Mouse (Mus musculus) mature B cell (primary cell): ENCODE measurements around the gene Pard3.

Experiments
- in situ Hi-C: fragments of 300-500 bp; cut with MboI; formaldehyde crosslinking; loops from 2 replicates; pipeline ENCODE4 v1.14.3; 2019

The Pard3 gene

GRCm38 (mm10) chr8:127552161-127552595 lies 488.5 kb downstream of the Pard3 start:
- in situ Hi-C loops, result no loop called here

- in situ Hi-C loops, result no loop called here
Observed at GRCm38 (mm10) chr8:127552836-127553235, 489.1 kb downstream of the Pard3 start.

- in situ Hi-C loops, result no loop called here
Observed at GRCm38 (mm10) chr8:127553582-127553981, 489.9 kb downstream of the Pard3 start.

GRCm38 (mm10) chr8:127555795-127556194 lies 492.1 kb downstream of the Pard3 start:
- in situ Hi-C loops, result no loop called here

GRCm38 (mm10) chr8:127556964-127557363 lies 493.3 kb downstream of the Pard3 start:
- in situ Hi-C loops, result no loop called here

- in situ Hi-C loops, result no loop called here
Observed at GRCm38 (mm10) chr8:127557566-127557965, 493.9 kb downstream of the Pard3 start.

- in situ Hi-C loops, result no loop called here
Observed at GRCm38 (mm10) chr8:127563634-127564033, 499.9 kb downstream of the Pard3 start.

GRCm38 (mm10) chr8:127564426-127564825 lies 500.7 kb downstream of the Pard3 start:
- in situ Hi-C loops, result no loop called here

GRCm38 (mm10) chr8:127569212-127569611 lies 505.5 kb downstream of the Pard3 start:
- in situ Hi-C loops, result no loop called here

GRCm38 (mm10) chr8:127570527-127570926 lies 506.8 kb downstream of the Pard3 start:
- in situ Hi-C loops, result no loop called here

- in situ Hi-C loops, result no loop called here
Observed at GRCm38 (mm10) chr8:127572493-127572892, 508.8 kb downstream of the Pard3 start.

GRCm38 (mm10) chr8:127576657-127577056 lies 513.0 kb downstream of the Pard3 start:
- in situ Hi-C loops, result no loop called here

- in situ Hi-C loops, result no loop called here
Observed at GRCm38 (mm10) chr8:127577656-127578055, 514.0 kb downstream of the Pard3 start.

- in situ Hi-C loops, result no loop called here
Observed at GRCm38 (mm10) chr8:127579436-127579835, 515.7 kb downstream of the Pard3 start.

- in situ Hi-C loops, result loop anchor here (10.0 kb wide), 1 partner anchor 781 kb away; no protein-coding TSS in a partner anchor
Observed at GRCm38 (mm10) chr8:127583429-127583828, 519.7 kb downstream of the Pard3 start.

GRCm38 (mm10) chr8:127585618-127586017 lies 521.9 kb downstream of the Pard3 start:
- in situ Hi-C loops, result loop anchor here (10.0 kb wide), 1 partner anchor 779 kb away; no protein-coding TSS in a partner anchor

GRCm38 (mm10) chr8:127586681-127587080 lies 523.0 kb downstream of the Pard3 start:
- in situ Hi-C loops, result loop anchor here (10.0 kb wide), 1 partner anchor 778 kb away; no protein-coding TSS in a partner anchor

GRCm38 (mm10) chr8:127588313-127588712 lies 524.6 kb downstream of the Pard3 start:
- in situ Hi-C loops, result loop anchor here (10.0 kb wide), 1 partner anchor 776 kb away; no protein-coding TSS in a partner anchor

- in situ Hi-C loops, result loop anchor here (10.0 kb wide), 1 partner anchor 776 kb away; no protein-coding TSS in a partner anchor
Observed at GRCm38 (mm10) chr8:127589291-127589690, 525.6 kb downstream of the Pard3 start.

GRCm38 (mm10) chr8:127590674-127591186 lies 527.0 kb downstream of the Pard3 start:
- in situ Hi-C loops, result no loop called here

GRCm38 (mm10) chr8:127592648-127593574 lies 529.2 kb downstream of the Pard3 start:
- in situ Hi-C loops, result no loop called here

GRCm38 (mm10) chr8:127600641-127601040 lies 536.9 kb downstream of the Pard3 start:
- in situ Hi-C loops, result no loop called here

GRCm38 (mm10) chr8:127603062-127603461 lies 539.4 kb downstream of the Pard3 start:
- in situ Hi-C loops, result no loop called here
